Mouse (Mus musculus): Measurements from ENCODE around the gene A030003K21Rik.

DNA sequence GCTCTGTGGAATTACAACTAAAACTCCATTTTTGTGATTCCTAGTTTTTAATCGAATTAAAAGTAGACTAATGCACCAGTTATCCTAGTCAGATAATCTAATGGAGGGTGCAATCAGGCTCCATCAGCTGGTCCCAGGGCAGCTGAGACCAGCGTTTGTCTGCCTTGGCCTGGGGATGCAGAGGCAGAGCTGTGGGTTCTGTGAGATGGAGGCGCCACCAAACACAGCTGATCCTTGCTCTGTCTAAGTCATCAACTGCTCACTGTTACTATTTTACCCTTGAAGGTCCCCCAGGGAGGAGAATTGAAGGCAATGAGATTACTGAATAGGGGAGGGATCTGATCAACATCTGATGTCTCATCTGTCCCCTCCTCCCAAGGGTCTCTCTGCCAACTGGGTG is 23.2 kb upstream of the A030003K21Rik start:
- TF ChIP-seq CTCF (IDR thresholded peaks at IDR 0.05; ENCODE audit: insufficient read depth, low read depth, low read length) (no peak), POLR2A (IDR thresholded peaks at IDR 0.05; ENCODE audit: insufficient read depth, low read depth, low read length) (no peak)
